Mouse (Mus musculus) kidney, postnatal 25 days (tissue): ENCODE measurements around the gene Krt27.

ENCODE experiments used
- DNase-seq, 2 experiments: peaks; one replicate each; pipeline ENCODE4 v3.0.0; 2021; ENCODE audit warnings: mixed read lengths in 2 of 2

Krt27 gene

DNA sequence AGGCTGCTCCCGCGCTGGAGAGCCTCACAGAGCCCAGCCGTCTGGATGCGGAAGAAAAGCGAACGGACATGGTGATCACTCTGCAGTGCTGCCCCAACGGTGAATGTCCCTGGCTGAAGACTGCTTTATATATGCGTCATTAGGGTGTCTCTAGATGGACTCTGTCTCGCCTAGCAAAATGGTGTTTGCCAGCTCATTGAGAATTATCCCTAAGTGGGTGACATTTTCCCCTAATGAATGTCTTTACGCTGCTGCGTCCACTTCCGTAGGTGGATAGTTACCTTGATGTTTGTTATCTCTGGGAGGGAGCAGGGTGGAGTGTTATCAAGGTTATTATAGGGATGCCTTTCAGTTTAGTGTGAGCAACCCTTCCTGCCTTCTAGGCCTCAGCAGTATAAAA, at the start of gene Krt27:
Gene Krt27, minus strand, starts transcription at position 101 of the 400 bp plus-strand sequence.
- DNase-seq = no peak

DNA sequence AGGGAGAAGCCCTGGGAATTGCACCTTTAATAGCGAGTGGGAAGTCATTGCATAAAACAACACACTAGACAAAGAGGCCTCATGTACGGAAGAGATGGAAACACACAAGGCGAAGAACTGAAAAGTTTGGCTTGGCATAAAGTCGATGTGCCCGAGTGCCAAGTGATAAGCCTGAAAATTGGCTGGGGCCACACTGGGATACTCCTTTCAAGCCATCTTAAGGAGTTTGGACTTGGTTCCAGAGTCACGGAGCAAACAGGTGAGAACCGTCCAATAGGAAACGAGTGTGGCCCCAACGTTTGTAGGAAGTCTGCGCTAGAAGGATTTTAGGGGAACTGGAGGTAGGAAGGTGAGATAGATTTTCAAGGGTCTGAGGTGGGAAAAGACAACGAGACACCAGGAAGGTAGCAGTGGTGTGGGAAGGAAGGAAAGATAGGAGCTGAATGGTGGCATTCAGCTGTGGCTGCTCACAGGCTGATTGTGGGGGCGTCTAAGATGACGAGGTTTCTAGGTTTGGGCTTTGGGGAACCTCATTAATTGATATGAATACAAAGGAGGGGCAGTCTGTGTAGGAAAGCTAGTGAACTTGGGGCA, 49.1 kb upstream of the Krt27 start:
- DNase-seq = no peak

DNA sequence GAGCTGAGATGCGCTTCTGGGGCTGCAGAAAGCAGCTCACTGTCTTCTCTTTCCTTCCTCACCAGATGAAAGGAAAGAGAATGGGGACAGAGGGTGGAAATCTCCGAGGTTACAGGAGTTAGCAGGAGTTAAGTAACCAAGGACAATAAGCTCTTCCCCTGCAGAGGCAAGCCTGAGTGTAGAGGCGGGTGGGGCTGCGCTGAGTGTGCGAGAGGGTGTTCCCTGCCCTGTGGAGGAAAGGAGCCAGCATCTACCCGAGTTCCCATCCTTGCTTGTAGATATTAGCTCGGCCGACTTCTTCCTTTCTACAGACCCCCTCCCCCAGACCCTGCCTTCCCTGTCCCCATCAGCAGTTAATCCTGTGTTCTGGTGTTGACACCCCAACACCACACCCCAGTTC, 47.9 kb upstream of the Krt27 start:
- DNase-seq = no peak

DNA sequence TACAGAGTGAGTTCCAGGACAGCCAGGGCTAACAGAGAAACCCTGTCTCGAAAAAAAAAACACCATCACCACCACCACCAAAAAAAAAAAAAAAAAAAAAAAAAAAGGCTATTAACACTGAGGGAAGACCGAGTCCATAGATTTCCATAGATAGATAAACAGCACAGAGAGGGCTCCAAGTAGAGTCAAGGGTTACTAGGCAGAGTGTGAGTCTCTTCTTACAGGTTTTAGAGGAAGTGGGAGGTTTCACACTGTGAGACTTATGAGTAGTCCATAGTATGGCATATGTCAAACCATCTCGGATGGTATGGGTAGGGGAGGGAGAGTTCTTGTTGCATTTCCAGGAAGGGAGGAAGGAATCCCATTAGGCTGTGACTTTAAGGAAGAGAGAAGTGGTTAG, 47.2 kb upstream of the Krt27 start:
- no peak for DNase-seq

DNA sequence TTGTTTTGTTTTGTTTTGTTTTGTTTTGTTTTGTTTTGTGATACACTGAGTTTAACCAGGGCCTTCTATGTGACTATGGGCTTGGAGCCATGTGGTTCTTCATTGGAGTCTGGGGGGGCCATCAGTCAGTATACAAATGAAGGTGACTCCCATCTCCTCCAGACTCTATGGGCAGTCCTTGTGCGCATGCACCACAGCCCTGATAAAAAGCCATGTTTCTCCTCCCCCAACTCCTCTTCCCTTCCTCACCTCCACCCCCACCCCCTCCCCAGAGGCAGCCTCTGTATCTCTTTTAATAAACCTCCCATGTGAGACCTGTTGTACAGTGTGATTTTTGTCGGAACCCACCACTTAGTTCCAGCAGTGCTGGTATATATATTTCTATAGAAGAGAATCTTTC, 45.8 kb upstream of the Krt27 start:
- DNase-seq = no peak

DNA sequence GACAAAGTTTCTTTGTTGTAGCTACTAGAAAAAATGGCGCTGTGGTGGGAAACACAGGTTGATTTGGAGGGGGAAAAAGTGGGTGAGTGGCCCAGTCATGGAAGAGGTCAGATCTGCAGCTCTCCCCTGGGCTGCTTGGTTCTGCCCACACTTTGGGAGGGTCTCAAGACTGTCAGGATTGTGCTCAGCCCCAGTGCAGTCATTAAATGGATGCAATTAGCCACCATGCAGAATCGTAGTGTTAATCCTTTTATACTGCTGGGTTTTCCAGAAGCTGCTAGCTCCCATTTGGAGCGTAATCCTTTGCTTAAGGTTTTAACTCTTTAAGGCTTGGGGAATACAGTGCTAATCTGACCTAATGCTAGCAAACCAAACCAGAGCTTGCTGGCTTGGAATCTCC, 45.1 kb upstream of the Krt27 start:
- DNase-seq = no peak

DNA sequence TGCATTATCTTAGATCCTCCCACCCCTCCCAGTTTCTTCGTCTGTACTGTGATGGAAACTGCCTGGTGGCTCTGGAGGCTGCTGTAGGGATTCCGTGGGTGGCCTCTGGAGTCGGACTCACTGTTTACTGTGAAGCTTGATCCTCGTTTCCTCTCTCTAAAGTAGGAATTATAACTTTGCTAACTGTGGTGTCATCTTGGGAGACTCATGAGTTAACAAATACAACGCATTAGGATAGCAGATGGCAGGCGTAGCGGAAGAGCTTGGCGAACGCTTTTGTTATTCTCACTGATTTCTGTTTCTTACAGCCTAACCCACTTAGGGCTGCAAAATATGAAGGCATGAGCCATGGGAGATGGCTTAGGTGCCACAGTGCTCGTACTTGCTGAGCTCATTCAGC, 41.6 kb upstream of the Krt27 start:
- no peak for DNase-seq

DNA sequence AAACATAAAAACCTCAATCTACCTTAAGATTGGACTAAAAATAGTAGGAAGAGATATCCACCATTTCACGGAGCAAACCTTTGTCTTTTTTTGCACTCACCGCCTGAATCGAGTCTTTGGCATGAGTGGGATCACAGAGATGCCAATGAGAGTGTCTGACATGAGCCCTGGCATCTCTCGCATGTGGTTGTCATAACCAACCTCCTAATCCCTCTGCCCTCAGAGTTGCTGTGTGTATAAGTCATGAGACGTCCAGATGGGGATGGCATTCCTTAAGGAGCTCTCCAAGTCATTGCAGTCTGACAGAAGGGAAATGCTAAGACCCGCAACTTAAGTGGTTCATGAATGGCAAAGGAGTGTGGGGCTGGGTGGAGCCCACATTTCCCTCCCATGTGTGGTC, 40.5 kb upstream of the Krt27 start:
- DNase-seq = no peak

DNA sequence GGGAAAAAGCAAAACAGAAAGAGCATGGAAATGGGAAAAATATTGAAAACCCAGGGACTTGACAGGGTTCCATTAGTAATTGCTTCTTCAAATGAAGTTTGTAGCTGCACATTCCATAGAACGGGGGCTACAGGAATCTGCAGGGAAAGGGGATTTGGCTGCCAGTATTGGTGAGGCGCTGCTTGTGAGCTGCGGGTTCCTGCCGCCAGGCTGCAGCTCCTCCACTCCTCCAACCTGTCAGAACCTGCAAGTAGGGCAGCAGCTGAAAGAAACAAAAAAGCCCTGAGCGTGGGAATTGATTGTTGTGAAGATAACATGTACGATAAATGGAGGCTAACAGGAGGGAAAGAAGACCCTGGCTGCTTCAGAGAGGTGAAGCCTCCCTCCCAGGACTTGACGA, 40.0 kb upstream of the Krt27 start:
- no peak for DNase-seq

DNA sequence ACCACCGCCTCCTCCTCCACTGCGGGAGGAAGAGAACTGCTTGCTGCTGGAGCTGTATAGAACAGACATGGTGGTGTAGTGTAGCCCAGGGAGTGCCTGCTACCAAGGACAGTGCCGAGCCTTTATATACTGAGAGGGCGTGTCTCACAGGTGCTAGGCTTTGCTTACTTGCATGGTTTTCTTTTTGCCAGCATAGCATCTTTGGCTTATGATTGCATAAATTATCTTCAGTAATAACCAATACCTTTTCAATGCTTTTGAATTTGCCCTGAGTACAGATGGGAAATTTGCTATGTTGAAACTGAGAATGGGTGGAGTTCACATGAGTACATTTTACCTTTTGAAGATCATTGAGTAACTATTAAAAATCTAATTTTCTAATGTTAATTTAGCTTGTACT, 38.4 kb upstream of the Krt27 start, which contains the start of gene Krt10:
Gene Krt10, minus strand, starts transcription at position 101 of the 400 bp plus-strand sequence.
- no peak for DNase-seq

DNA sequence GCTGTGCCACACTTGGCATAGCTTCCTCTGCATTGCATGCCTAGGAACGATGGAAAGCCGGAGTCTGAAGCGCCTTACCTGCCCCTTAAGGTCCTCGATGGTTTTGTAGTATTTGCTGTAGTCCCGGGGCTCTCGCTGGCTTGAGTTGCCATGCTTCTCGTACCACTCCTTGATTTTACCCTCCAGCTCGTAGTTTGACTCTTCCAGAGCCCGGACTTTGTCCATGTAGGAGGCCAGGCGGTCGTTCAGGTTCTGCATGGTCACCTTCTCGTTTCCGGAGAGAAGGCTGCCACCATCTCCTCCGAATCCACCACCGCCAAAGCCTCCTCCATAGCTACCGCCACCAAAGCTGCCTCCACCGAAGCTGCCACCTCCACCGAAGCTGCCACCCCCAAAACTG, 37.8 kb upstream of the Krt27 start:
- DNase-seq = peak; percentile 31 to 39

DNA sequence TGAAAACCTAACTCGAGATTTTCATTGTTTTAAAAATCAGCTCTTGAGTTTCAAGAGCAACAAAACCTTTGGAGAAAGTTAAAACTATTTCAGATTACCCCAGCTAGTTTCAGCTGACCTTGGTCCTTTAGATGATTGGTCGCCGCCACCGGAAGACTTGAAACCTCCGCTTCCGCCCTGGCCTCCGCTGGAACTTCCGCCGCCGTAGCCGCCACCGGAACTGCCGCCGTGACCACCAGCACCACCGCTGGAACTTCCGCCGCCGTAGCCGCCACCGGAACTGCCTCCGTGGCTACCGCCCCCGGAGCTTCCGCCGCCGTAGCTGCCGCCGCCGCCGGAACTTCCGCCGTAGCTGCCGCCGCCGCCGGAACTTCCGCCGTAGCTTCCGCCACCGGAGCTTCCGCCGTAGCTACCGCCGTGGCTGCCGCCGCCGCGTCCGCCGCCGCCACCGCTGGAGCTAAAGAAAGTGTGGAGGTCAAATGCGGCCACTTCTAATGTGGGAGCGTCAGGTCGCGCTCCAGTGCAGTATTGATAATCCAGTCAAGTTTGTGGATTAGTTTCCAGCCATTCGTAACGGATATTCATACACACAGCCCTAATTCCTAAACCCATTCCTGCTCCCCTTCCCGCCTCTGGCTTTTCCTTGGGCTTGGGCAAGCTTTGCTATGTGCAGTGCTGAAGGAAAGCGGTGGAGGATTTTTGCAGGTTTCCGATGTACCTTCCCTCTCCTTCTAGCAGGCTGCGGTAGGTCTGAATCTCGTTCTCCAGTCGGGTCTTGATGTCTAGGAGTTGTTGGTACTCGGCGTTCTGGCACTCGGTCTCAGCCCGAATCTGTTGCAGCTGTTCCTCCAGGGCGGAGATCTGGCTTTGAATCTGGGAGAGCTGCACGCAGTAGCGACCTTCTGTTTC, 35.2 kb upstream of the Krt27 start:
- peak; percentile 93 to 98 for DNase-seq

DNA sequence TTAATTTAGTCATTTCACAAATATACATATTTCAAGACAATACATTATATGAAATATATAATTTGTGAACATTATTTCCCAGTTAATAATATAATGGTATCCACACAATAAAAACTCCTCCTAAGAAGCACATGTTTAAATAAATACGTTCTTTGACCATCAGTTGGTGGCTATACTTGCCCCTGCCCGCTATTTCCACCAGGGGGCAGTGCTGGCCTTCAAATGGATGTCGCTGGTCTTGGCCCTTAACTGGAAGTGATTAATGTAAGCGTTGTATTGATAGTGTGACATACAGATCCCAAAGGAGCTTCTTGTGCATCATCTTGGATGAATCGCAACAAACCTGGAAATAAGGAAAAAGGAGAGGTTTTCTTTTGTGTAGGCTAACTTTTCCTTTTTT, 28.7 kb upstream of the Krt27 start:
- peak; percentile 65 to 79 for DNase-seq

DNA sequence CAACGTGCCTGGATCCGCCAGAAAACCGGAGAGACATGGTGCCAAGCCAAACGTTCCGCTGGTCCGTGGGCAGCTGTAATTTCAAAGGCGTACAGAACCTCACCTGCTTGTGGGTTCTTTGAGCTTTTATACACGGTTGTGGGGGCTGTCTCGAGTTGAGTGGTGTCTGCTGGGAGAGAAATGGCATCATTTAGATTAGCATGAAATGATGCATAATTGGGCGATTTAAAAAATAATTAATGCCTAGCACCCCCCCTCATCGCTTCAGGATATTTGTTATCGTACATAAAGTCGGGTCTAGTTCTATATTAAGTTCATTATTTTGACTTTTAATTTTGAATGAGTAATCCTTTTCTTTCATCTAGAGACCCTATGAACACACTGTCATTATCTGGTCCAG, 23.9 kb upstream of the Krt27 start, which contains the start of gene Krt28:
Gene Krt28, minus strand, starts transcription at position 101 of the 400 bp plus-strand sequence.
- no peak for DNase-seq

DNA sequence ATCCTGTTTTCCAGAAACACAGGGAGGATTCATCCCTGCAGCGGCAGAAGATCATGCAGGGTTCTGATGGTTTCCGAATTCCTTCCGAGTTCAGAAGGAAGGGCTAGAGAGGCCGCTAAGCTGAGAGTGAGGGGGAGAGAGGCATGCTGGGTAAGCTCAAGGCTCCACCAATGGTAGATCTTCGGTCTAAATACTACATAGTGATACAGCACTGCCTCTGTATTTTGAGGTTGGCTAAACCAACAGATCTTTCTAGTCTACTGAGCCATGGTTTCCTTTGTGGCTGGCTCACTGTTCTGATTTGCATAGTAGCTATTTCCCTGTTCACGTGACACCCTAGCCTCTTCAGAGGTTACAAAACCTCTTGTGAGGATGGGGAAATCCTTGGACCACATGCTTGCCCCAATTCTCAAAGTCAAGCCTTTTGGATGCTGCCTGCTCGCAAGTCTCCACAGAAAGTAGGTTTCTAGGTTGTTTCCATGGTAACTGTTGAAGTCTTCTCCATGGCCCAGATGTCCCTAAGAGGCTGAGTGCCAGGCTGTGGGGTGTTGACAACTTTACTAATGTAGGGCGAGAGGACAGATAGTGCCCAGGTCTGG, 19.0 kb upstream of the Krt27 start:
- DNase-seq = no peak

DNA sequence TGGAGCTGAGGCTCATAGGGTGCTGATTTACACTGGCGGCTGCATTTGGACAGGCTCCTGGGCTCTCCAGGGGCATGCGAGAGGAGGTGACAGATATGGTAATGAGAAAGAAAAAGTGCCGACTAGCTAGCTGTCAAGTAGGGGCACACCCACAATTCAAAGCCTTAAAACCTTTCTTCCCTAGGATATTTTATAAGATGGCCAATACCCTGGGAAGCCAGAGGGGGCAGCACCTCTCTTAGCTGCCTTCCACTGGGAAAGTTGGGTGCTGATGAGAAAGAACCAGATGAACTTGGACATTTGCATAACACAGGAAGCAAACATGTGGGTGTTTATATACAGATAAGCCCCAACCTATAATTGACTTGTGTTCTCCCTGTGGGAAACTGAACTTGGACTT, 18.3 kb upstream of the Krt27 start:
- DNase-seq = peak in 1 of 2 experiments; percentile 27

DNA sequence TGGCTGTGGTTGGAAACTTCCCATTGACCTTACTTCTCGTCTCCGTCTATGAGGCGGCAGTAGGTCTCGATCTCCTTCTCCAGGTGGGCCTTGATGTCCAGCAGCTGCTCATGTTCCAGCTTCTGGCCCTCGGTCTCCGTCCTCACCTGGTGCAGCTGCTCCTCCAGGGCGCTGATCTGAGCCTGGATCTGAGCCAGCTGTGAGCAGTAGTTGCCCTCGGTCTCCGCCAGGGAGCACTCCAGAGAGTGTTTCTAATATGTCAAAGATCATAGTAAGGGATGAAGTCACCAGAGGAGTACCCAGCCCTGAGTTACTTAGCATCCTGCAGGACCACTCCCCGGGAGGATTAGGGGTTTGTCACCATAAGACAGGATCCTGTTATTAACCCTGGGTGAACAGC, 15.9 kb upstream of the Krt27 start:
- DNase-seq = peak in 1 of 2 experiments; percentile 47

DNA sequence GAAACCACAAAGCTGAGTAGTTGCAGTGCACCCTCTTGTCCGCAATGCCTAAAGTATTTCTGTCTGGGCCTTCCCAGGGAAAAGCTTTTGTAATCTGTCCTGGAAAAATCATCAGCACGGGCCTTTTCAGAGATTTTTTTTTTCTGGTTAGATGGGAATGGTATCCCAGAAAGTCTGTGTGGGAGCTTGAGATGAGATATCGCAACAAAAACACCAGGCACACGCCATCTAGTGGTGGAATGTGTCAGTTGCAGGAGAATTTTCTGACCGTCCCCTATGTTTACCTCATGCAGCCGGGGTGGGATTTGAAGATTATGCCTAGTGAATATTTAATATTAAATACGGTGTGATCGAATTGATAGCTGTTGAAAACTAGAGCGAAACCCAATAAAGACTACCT, 13.5 kb upstream of the Krt27 start:
- DNase-seq = peak in 1 of 2 experiments; percentile 13

DNA sequence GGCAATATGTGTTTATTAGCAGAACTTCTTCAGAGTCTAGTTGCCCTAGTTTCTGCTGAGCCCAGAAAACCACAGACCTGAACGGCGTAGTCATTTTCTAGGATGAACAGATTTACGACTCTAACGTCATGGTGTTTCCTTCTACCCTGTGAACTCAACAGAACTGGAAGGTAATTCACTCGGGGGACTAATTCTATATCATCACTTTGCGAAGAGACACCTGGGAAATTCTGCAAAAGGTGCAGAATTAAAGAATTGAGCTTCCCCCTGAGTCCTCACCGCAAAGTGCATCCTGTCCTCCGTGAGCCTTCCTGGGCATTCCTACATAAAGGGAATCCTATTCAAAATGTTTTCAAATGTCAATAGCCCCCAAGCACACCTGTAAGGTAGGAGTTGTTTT, 10.5 kb upstream of the Krt27 start:
- DNase-seq = no peak

DNA sequence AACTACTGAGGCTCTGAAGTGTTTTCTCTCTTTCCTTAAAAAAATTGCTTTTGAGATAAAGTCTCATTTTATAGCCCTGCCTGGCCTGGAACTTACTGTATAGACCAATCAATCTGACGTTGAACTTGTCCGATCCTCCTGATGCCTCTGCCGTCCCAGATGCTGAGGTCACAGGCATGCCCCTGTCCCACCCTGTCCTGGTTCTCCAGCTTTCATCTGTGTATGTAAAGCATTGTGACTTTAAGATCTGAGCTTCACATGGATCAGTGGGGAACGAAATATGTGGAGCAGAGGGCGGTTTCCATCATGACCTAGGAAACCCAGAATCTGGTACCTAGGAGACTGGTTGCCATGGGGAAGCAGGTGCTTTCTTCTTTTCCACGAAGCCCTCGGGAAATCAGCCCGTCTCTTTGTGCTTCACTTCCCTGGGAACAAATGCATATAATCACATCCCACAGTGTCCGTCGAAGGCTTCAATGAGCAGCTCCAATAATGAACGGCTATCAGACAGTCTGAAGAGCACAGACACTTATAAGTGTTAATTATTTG, 11.5 kb downstream of the Krt27 start:
- DNase-seq = no peak

DNA sequence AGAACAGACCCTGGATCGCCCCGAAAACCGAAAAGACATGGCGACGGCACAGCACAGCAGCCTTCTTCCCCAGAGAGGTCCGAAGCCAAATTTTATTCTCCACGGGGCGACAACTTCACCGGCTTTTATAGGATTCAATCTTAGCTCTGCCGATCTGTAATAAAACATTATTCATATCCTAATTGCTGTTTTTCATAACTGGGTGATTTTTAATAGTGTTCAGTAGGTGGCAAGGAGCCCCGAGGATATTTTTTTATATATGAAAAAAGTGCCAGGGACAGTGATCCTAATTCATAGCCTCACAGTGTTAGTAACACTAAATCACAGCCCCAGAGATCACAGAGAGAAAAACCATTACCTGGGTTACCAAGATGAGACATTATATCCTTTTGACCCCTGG, 13.0 kb downstream of the Krt27 start, which contains the start of gene Krt26:
Gene Krt26, minus strand, starts transcription at position 101 of the 400 bp plus-strand sequence.
- no peak for DNase-seq

DNA sequence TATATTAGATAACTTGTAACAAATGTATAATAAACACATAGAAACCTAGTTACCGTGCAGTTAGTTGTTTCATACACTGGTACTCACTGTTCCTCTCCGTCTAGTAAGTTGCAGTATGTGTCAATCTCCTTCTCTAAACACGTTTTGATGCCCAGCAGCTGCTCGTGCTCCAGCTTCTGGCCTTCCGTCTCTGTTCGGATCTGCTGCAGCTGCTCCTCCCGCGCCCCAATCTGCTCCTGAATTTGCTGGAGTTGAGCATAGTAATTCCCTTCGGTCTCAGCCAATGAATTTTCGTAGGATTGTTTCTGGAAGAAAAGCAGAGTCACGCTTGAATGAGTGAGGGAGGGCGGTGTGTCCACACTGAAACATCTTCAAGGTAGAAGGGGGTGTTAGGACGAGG, 17.5 kb downstream of the Krt27 start:
- no peak for DNase-seq

DNA sequence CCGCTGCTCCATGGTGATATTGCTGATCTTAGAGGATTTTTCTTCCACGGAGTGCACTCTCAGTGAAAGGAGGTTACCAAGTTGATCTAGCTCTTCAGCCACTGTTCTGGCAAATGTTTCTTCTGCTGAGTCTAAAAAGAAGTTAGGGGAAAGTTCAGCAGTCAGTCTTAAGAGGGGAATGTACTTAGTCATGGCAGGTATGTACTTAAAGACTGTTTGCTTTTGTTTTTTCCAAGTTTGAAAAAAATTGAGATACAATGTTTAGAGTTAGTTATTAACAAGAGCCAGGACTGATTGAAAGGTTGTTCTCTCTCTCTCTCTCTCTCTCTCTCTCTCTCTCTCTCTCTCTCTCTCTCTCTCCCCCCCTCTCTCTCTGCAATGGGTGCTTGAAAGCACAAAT, 21.2 kb downstream of the Krt27 start:
- DNase-seq = no peak
